Mouse (Mus musculus): ENCODE data around the gene Cd244a. TPM values are rescaled to one million over a fixed set of nuclear protein-coding genes. Genes with fewer than 3 reads are reported as not detected.

The Cd244a gene
- polyA plus RNA-seq (2014; fragmentation: Illumina TruSeq; extraction: RNeasy Lipid Tissue Mini Kit (QIAGEN cat#74804); ENCODE audit: insufficient read depth, low read depth, low replicate concordance) = 2.3 TPM

DNA sequence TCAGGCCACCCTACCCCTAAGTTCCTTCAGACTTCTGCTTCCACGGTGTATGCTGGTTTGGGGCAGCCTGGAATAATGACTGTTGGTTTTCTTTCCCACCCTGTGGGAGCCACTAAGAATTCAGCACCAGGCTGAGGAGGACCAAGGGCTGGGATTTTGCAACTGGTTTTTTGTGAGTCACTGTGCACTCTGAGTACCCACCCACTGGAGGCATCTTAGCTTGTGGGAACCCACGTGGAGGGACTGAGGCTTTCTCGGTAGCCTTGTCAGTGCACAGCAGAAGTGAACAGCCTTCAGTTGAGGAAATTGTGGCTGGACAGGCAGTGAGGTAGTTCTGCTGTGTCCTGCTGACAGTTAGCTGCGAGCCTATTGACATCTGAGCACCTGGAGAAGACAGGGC, at the start of gene Cd244a:
Gene Cd244a, plus strand, starts transcription at position 296 of the 400 bp plus-strand sequence.

DNA sequence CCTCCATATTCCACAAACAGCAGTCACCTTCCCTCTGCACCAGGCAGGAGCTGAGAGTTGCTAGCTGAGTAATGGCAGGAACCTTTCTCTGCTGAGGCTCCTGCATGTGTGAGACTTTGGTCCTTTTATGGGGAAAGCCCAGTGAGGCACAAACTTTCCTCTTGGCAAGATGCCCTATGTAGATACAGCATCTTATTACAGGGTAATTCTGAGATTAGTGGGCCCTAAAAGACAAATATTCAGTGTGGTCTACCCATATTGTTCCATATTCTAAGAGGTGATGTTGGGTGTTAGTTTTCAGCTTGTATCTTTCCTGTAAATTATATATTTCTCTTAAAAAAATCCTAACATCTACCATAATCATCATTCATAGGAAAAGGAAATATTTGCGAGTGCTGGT, 23.8 kb upstream of the Cd244a start, which contains the start of gene Itln1:
Gene Itln1, minus strand, starts transcription at position 101 of the 400 bp plus-strand sequence.

DNA sequence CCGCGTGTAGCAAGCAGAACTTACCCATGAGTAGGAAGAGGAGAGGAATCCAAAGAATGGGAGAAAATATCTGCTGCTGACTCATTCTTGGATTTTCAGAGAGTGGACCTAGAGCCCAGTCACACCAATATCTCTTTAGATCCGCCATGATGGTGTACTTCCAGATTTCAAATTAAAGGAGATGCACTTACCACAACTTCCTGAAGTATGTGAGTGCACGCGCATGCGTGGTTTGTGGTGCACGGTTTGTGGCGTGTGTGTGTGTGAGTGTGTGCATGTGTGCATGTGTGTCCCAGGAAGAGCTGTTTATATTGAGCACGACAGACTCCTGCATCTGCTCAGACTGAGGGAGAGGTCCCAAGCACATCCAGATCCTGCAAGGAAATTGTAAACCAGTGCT, 48.2 kb downstream of the Cd244a start, which contains the start of gene Ly9:
Gene Ly9, minus strand, starts transcription at position 235 of the 400 bp plus-strand sequence.

DNA sequence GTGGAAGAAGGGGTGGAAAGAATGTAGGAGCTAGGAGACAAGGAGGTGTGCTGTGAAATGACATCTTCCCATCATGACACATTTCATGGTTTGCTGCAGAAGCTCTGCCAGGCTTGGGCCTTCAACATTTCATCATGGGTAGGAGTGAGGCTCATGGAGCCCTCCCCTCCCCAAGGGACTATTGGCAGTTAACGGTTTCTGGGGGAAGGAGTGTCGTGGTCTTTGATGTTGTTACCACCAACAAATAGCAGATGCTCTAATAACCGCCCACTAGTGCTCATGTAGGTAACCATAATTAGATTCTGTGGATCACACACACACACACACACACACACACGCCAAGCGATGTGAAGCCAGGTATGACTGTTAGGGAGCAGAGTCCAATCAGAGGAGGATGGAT, 93.7 kb downstream of the Cd244a start, which contains the start of gene Slamf7:
Gene Slamf7, minus strand, starts transcription at position 302 of the 400 bp plus-strand sequence.

Other genes starting within 250 kb of the Cd244a start
- 26.5 TPM for gene Dedd, start 230.0 kb upstream of the Cd244a start, polyA plus RNA-seq (2014; fragmentation: Illumina TruSeq; extraction: RNeasy Lipid Tissue Mini Kit (QIAGEN cat#74804); ENCODE audit: insufficient read depth, low read depth, low replicate concordance)
- 33.3 TPM for gene Nit1, start 213.5 kb upstream of the Cd244a start, polyA plus RNA-seq (2014; fragmentation: Illumina TruSeq; extraction: RNeasy Lipid Tissue Mini Kit (QIAGEN cat#74804); ENCODE audit: insufficient read depth, low read depth, low replicate concordance)
- gene Pfdn2, start 213.5 kb upstream of the Cd244a start, polyA plus RNA-seq (2014; fragmentation: Illumina TruSeq; extraction: RNeasy Lipid Tissue Mini Kit (QIAGEN cat#74804); ENCODE audit: insufficient read depth, low read depth, low replicate concordance) = 79.6 TPM
- gene Klhdc9, start 198.4 kb upstream of the Cd244a start, polyA plus RNA-seq (2014; fragmentation: Illumina TruSeq; extraction: RNeasy Lipid Tissue Mini Kit (QIAGEN cat#74804); ENCODE audit: insufficient read depth, low read depth, low replicate concordance) = 1.1 TPM
- 6.3 TPM for gene Nectin4, start 189.1 kb upstream of the Cd244a start, polyA plus RNA-seq (2014; fragmentation: Illumina TruSeq; extraction: RNeasy Lipid Tissue Mini Kit (QIAGEN cat#74804); ENCODE audit: insufficient read depth, low read depth, low replicate concordance)
- 9.8 TPM for gene Arhgap30, start 170.2 kb upstream of the Cd244a start, polyA plus RNA-seq (2014; fragmentation: Illumina TruSeq; extraction: RNeasy Lipid Tissue Mini Kit (QIAGEN cat#74804); ENCODE audit: insufficient read depth, low read depth, low replicate concordance)
- 86.9 TPM for gene Usf1, start 147.9 kb upstream of the Cd244a start, polyA plus RNA-seq (2014; fragmentation: Illumina TruSeq; extraction: RNeasy Lipid Tissue Mini Kit (QIAGEN cat#74804); ENCODE audit: insufficient read depth, low read depth, low replicate concordance)
- gene Tstd1, start 140.3 kb upstream of the Cd244a start, polyA plus RNA-seq (2014; fragmentation: Illumina TruSeq; extraction: RNeasy Lipid Tissue Mini Kit (QIAGEN cat#74804); ENCODE audit: insufficient read depth, low read depth, low replicate concordance) = 19.4 TPM
- gene F11r, start 121.7 kb upstream of the Cd244a start, polyA plus RNA-seq (2014; fragmentation: Illumina TruSeq; extraction: RNeasy Lipid Tissue Mini Kit (QIAGEN cat#74804); ENCODE audit: insufficient read depth, low read depth, low replicate concordance) = 120 TPM
- 4.7 TPM for gene Alyref2, start 55.7 kb upstream of the Cd244a start, polyA plus RNA-seq (2014; fragmentation: Illumina TruSeq; extraction: RNeasy Lipid Tissue Mini Kit (QIAGEN cat#74804); ENCODE audit: insufficient read depth, low read depth, low replicate concordance)
- not detected for gene Itln1, start 23.9 kb upstream of the Cd244a start, polyA plus RNA-seq (2014; fragmentation: Illumina TruSeq; extraction: RNeasy Lipid Tissue Mini Kit (QIAGEN cat#74804); ENCODE audit: insufficient read depth, low read depth, low replicate concordance)
- gene Ly9, start 48.2 kb downstream of the Cd244a start, polyA plus RNA-seq (2014; fragmentation: Illumina TruSeq; extraction: RNeasy Lipid Tissue Mini Kit (QIAGEN cat#74804); ENCODE audit: insufficient read depth, low read depth, low replicate concordance) = 7.1 TPM
- gene Slamf7, start 93.8 kb downstream of the Cd244a start, polyA plus RNA-seq (2014; fragmentation: Illumina TruSeq; extraction: RNeasy Lipid Tissue Mini Kit (QIAGEN cat#74804); ENCODE audit: insufficient read depth, low read depth, low replicate concordance) = 3.2 TPM
- gene Cd48, start 122.8 kb downstream of the Cd244a start, polyA plus RNA-seq (2014; fragmentation: Illumina TruSeq; extraction: RNeasy Lipid Tissue Mini Kit (QIAGEN cat#74804); ENCODE audit: insufficient read depth, low read depth, low replicate concordance) = 28.8 TPM
- 0.55 TPM for gene Slamf1, start 207.9 kb downstream of the Cd244a start, polyA plus RNA-seq (2014; fragmentation: Illumina TruSeq; extraction: RNeasy Lipid Tissue Mini Kit (QIAGEN cat#74804); ENCODE audit: insufficient read depth, low read depth, low replicate concordance)